15 mouse cellular contexts compared by ENCODE assay signal in the genomic region with DNA sequence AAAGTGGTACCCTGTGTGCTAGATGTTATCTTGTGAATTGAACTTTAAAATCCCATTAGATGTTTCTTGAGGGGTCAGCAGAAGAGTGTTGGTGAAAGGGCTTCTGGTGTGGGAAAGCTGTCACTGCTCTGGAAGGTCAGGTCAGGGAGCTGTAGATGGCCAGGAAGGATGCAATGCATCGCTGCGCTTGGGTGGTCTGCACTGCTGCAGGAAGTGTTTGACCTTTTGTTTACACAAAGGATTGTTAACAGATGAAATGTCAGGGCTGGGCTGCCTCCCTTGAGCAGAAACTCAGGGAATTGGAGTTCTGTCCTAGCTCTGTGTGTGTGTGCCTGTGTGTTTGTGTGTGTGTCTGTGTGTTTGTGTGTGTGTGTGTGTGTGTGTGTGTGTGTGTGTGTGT.
DNase-seq lines count a peak whose midpoint lies in the region; ATAC-seq and TF ChIP-seq lines count a peak whose summit lies in the region.
"Had no signal": no experiment of that assay in that cellular context is flagged by ENCODE, and none has a peak within 500 bp of the region (broad histone marks: within the 10 kb centered on the region; RNA-seq: fewer than 3 reads in every experiment).

No protein-coding gene starts in this region.

- no peaks in the 10 kb centered on the region for H3K36me3 ChIP-seq in hindbrain, embryonic 11.5 days (ENCODE audit: control insufficient read depth, insufficient read depth, low read length)
- H3K36me3 ChIP-seq in hindbrain, embryonic 16.5 days (ENCODE audit: control insufficient read depth, insufficient read depth, low read length): no peaks in the 10 kb centered on the region
- no peaks in the 10 kb centered on the region for H3K36me3 ChIP-seq in lung, embryonic 14.5 days (ENCODE audit: insufficient read depth)
- H3K36me3 ChIP-seq in embryonic facial prominence, embryonic 10.5 days (replicated peaks): no peaks in the 10 kb centered on the region
- H3K36me3 ChIP-seq in forebrain, postnatal 0 days (ENCODE audit: insufficient read depth): no peaks in the 10 kb centered on the region
- H3K36me3 ChIP-seq: heart, embryonic 10.5 days had no signal

- H3K4me1 ChIP-seq in hindbrain, embryonic 11.5 days (replicated peaks; ENCODE audit: control insufficient read depth, insufficient read depth, low read length): no peaks in the 10 kb centered on the region
- no peaks in the 10 kb centered on the region for H3K4me1 ChIP-seq in hindbrain, embryonic 16.5 days (ENCODE audit: control insufficient read depth, insufficient read depth, low read depth, low read length)
- no peaks in the 10 kb centered on the region; the same call in 1 of the 2 replicates for H3K4me1 ChIP-seq in lung, embryonic 14.5 days (ENCODE audit: insufficient read depth)
- no peaks in the 10 kb centered on the region; the same call in 1 of the 2 replicates for H3K4me1 ChIP-seq in embryonic facial prominence, embryonic 10.5 days
- no peaks in the 10 kb centered on the region for H3K4me1 ChIP-seq in forebrain, postnatal 0 days (ENCODE audit: insufficient read depth)
- H3K4me1 ChIP-seq: heart, embryonic 10.5 days; megakaryocyte, embryonic 14.5 days had no signal

- no peak overlapping the region for H3K4me3 ChIP-seq in hindbrain, embryonic 11.5 days (ENCODE audit: low read depth, low read length)
- no peak overlapping the region for H3K4me3 ChIP-seq in hindbrain, embryonic 16.5 days (ENCODE audit: low read length)
- H3K4me3 ChIP-seq in lung, embryonic 14.5 days (ENCODE audit: low read depth, low read length): no peak overlapping the region
- H3K4me3 ChIP-seq in embryonic facial prominence, embryonic 10.5 days: no peak overlapping the region
- no peak overlapping the region for H3K4me3 ChIP-seq in forebrain, postnatal 0 days (ENCODE audit: low read depth, low read length)
- H3K4me3 ChIP-seq: heart, embryonic 10.5 days; megakaryocyte, embryonic 14.5 days had no signal

- ATAC-seq in hindbrain, embryonic 11.5 days (ENCODE audit: low FRiP score): 0 out of 2 replicates have a peak, but pooled peaks have one; percentile 38
- no peak for ATAC-seq in hindbrain, embryonic 16.5 days
- ATAC-seq in lung, embryonic 14.5 days (ENCODE audit: insufficient read depth): peak; percentile 71; the same call in 1 of the 2 replicates
- ATAC-seq in forebrain, postnatal 0 days: no peak
- ATAC-seq: Patski had no signal

- no peaks in the 10 kb centered on the region for H3K9me3 ChIP-seq in hindbrain, embryonic 11.5 days (ENCODE audit: control insufficient read depth, low read length)
- no peaks in the 10 kb centered on the region for H3K9me3 ChIP-seq in hindbrain, embryonic 16.5 days (ENCODE audit: control insufficient read depth, low read length)
- no peaks in the 10 kb centered on the region for H3K9me3 ChIP-seq in lung, embryonic 14.5 days (ENCODE audit: low read depth, low read length)
- H3K9me3 ChIP-seq in embryonic facial prominence, embryonic 10.5 days: no peaks in the 10 kb centered on the region
- H3K9me3 ChIP-seq in forebrain, postnatal 0 days (ENCODE audit: low read length): no peaks in the 10 kb centered on the region
- H3K9me3 ChIP-seq: heart, embryonic 10.5 days; megakaryocyte, embryonic 14.5 days had no signal

- H3K4me2 ChIP-seq in hindbrain, embryonic 11.5 days (replicated peaks; ENCODE audit: low read depth, low read length): no peak overlapping the region
- no peak overlapping the region for H3K4me2 ChIP-seq in hindbrain, embryonic 16.5 days (ENCODE audit: low read length)
- H3K4me2 ChIP-seq in lung, embryonic 14.5 days: no peak overlapping the region
- no peak overlapping the region for H3K4me2 ChIP-seq in forebrain, postnatal 0 days (ENCODE audit: low read depth)

- TF ChIP-seq CTCF in lung, embryonic 14.5 days (IDR thresholded peaks at IDR 0.05; ENCODE audit: low read depth): no peak
- TF ChIP-seq CTCF in forebrain, postnatal 0 days (IDR thresholded peaks at IDR 0.05; ENCODE audit: low read depth): no peak

- H3K27ac ChIP-seq in hindbrain, embryonic 11.5 days (ENCODE audit: low read depth, low read length): no peak overlapping the region
- H3K27ac ChIP-seq in hindbrain, embryonic 16.5 days (ENCODE audit: low read depth, low read length): no peak overlapping the region
- H3K27ac ChIP-seq in lung, embryonic 14.5 days (ENCODE audit: low read depth): no peak overlapping the region
- no peak overlapping the region for H3K27ac ChIP-seq in embryonic facial prominence, embryonic 10.5 days (replicated peaks)
- no peak overlapping the region for H3K27ac ChIP-seq in forebrain, postnatal 0 days (ENCODE audit: low read depth, low read length)
- H3K27ac ChIP-seq: heart, embryonic 10.5 days had no signal

- 27% methylated on average over 2 of the region's 2 CpGs for WGBS in hindbrain, embryonic 11.5 days
- WGBS in hindbrain, embryonic 16.5 days: 18% methylated on average over 2 of the region's 2 CpGs
- WGBS in lung, embryonic 14.5 days: 0% methylated on average over 2 of the region's 2 CpGs
- WGBS in embryonic facial prominence, embryonic 10.5 days: 22% methylated on average over 2 of the region's 2 CpGs
- WGBS in forebrain, postnatal 0 days: 66% methylated on average over 2 of the region's 2 CpGs

- H3K27me3 ChIP-seq in hindbrain, embryonic 11.5 days (ENCODE audit: control insufficient read depth, insufficient read depth, low read length): no peaks in the 10 kb centered on the region
- no peaks in the 10 kb centered on the region for H3K27me3 ChIP-seq in hindbrain, embryonic 16.5 days (replicated peaks; ENCODE audit: control insufficient read depth, insufficient read depth, low read length)
- no peaks in the 10 kb centered on the region for H3K27me3 ChIP-seq in lung, embryonic 14.5 days (ENCODE audit: insufficient read depth, low read length)
- H3K27me3 ChIP-seq in embryonic facial prominence, embryonic 10.5 days (replicated peaks; ENCODE audit: low read depth, poor library complexity, severe bottlenecking): no peaks in the 10 kb centered on the region
- no peaks in the 10 kb centered on the region for H3K27me3 ChIP-seq in forebrain, postnatal 0 days (ENCODE audit: insufficient read depth, low read length)
- H3K27me3 ChIP-seq: megakaryocyte, embryonic 14.5 days; Patski had no signal

- DNase-seq in hindbrain, embryonic 11.5 days (ENCODE audit: low spot score): peak; percentile 4
- DNase-seq in lung, embryonic 14.5 days: peak; percentile 66
- no peak for DNase-seq in lung, adult 18-20 months
- peak; percentile 3 for DNase-seq in ES-CJ7 (ENCODE audit: low read depth, low spot score)
- DNase-seq in embryonic facial prominence, embryonic 10.5 days (ENCODE audit: low spot score): peak; percentile 56
- DNase-seq in ovary, postnatal 14 days (ENCODE audit: low spot score): no peak
- DNase-seq in forebrain, postnatal 0 days: no peak
- DNase-seq: cerebellum, adult 11 months; gastrocnemius, postnatal 10 days; heart, postnatal 14 days; right cerebral cortex, postnatal 14 days had no signal

- no peak overlapping the region for H3K9ac ChIP-seq in hindbrain, embryonic 11.5 days (ENCODE audit: low read depth, low read length)
- no peak overlapping the region for H3K9ac ChIP-seq in hindbrain, embryonic 16.5 days (ENCODE audit: low read depth, low read length)
- no peak overlapping the region for H3K9ac ChIP-seq in lung, embryonic 14.5 days
- H3K9ac ChIP-seq in forebrain, postnatal 0 days: no peak overlapping the region

Comparison
In these comparisons a context has a peak if more than half of its experiments do, and no peak if none do; other contexts are left out.
1. ATAC-seq: peak in hindbrain, embryonic 11.5 days (single experiment) and lung, embryonic 14.5 days (single experiment); none in hindbrain, embryonic 16.5 days (single experiment) and forebrain, postnatal 0 days (single experiment).
2. DNase-seq: peak in hindbrain, embryonic 11.5 days (single experiment), lung, embryonic 14.5 days (single experiment), ES-CJ7 (single experiment) and embryonic facial prominence, embryonic 10.5 days (single experiment); none in lung, adult 18-20 months (0 of 2), ovary, postnatal 14 days (single experiment) and forebrain, postnatal 0 days (single experiment).